Mouse (Mus musculus): ENCODE data around the gene Med17.

DNA sequence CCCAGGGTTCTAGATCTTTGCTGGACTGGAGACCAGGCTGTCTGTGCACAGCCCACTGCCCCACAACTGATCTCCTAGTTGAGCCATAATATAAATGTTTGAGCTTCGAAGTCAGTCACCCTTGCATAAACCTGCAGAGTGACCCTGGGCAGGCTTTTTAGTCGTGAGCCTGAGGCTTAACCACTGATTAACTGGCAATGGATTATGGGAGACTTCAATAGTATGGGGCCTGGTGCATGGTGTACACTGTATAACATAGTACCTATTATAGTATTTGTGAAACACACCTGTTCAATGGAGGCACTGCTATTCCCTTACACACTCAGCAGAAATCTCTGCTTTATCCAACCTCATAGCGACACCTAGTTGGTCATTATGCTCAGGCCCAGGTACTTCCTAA is 23.5 kb downstream of the Med17 start:
- TF ChIP-seq CTCF (conservative IDR thresholded peaks at IDR 0.05; ENCODE audit: low read length): no peak
- no peak for TF ChIP-seq POU5F1 (IDR thresholded peaks at IDR 0.05; ENCODE audit: borderline replicate concordance, low read length)
